Mouse (Mus musculus): ENCODE results near the gene Osr1. TPM values are rescaled to one million over a fixed set of nuclear protein-coding genes. Genes with fewer than 3 reads are reported as not detected.

The Osr1 gene
- not detected for polyA plus RNA-seq (2014; fragmentation: Illumina TruSeq; extraction: RNeasy Lipid Tissue Mini Kit (QIAGEN cat#74804); ENCODE audit: low read depth, low replicate concordance)

DNA sequence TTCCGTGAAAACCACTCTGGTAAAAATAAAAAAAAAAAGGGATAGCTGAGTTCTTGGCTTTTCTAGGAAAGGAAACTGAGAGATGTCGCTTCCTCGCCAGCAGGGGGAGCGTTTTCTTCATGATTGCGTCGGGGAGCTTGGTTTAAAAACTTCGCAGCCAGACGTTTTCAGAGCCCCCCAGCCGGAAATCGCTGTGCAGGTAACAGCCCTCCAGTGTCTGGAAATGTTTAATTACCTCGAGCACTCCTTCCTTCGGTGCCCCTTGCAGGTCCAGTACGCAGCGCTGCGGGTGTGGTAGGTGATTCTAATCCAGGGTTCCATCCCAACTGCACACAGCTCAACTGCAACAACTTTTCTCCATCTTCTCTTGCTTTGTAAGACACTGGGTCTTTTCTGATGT lies at the start of gene Osr1:
Gene Osr1, plus strand, starts transcription at position 146 of the 400 bp plus-strand sequence.

